Mouse (Mus musculus) hematopoietic stem cell, adult 5-6 weeks (primary cell): Measurements from ENCODE around the gene Tor4a. TPM values are rescaled to one million over a fixed set of nuclear protein-coding genes. Genes with fewer than 3 reads are reported as not detected.
A peak's percentile ranks its signal among the peaks of the same experiment; 100 is the strongest.

Experiments used
- ATAC-seq, 2 experiments: fragments of 125-278 bp in 1 of 2; replicated peaks in 1 of 2; 2 replicates each; pipeline ENCODE4 v1.8.0; 2016 to 2017; ENCODE audit warnings: inconsistent platforms in 2 of 2, mild to moderate bottlenecking in 2 of 2, moderate number of reproducible peaks in 2 of 2, low read depth in 1 of 2, moderate TSS enrichment in 1 of 2; ENCODE audit not compliant: low FRiP score in 2 of 2, poor library complexity in 2 of 2, severe bottlenecking in 2 of 2, insufficient read depth in 1 of 2, low TSS enrichment in 1 of 2
- total RNA-seq: library from RNA; stranded (forward); fragments of 172-1452, 232-1000 nt; gene quantifications from 2 replicates; pipeline ENCODE4 v1.2.3, GENCODE M21; 2017

Gene Tor4a
- total RNA-seq, 1 experiment from 2014 or later, result 30.0 TPM

GRCm38 (mm10) chr2:25197946-25198345, 1.3 kb upstream of the Tor4a start:
- no peak for ATAC-seq

GRCm38 (mm10) chr2:25197191-25197590, 505 bp upstream of the Tor4a start:
- no peak for ATAC-seq

DNA sequence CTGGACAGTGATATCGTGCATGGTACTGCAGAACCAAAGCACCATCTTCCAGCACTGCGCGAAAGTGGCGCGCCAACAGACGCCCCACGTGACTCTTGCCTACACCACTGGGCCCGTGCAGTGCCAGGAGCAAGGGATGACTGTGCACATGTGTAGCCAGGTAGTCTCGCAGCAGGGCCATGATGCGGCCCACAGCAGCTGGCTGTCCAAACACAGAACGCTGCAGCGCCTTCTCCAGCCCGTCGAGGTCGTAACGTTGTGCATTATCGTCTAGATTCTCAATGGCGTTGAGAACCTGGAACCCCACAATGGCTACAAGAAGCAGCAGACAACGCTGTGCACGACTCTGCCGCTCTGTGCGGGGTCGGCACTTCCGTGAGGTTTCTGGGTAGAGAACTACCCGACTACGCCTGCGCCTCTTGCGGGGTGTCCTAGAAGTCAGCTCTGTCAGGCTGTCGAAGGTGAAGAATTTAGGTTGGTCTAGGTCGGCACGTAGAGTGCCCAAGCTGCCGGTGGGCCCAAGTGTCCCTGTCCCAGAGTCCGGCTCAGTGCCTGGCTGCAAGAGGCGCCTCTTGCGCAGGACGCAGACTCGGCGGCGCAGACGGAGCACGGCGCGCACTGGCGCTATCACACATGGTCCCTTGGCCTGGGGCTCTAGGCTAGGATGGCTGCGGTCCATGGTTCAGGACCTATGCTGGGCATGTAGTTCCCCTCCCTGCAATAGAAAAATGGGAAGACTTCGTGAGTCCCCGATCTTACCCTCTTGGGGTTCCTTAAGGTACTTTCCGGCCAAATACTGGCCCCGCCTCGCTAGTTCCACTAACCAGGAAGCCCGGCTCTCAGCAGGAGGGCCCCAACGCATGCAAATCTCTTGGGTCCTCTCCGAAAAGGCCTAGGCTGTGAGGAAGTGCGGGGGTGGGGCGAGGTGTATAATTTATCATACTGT, 1.2 kb downstream of the Tor4a start:
- ATAC-seq, result peak in 1 of 2 experiments; percentile 20; a peak in 2 of 4 replicates

DNA sequence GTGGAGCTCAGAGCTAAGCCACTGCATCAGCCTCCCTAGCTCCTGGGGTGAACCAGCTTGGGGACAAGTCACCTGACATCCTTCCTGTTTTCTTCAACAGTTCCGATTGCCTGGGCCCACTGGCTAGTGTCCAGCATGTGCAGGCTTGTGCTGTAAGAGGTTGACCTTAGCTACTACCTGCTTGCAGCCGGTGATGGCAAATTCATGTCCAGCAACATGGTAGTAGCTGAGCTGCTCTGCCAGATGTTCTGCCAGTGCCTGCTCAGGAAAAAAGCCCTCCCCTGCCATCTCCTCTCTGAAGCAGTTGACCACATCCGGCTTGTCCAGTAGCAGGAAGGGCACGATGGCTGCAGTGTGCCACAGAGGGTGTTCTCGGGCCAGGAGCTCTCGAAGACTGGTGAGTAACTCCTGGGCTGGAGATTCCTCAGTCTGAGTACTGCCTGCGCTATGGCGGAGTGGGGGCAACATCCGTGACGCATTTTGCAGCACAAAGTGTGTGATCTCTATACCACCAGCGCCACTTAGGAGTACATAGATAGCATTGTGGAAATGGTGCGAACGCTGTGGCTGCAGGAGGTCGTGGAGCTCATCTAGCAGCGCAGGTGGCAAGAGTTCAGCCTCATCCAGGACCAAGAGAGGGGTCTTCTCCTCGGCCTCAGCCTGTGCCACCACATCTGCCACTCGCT, 2.1 kb downstream of the Tor4a start:
- ATAC-seq, result peak in 1 of 2 experiments; percentile 21; a peak in 1 of 4 replicates

DNA sequence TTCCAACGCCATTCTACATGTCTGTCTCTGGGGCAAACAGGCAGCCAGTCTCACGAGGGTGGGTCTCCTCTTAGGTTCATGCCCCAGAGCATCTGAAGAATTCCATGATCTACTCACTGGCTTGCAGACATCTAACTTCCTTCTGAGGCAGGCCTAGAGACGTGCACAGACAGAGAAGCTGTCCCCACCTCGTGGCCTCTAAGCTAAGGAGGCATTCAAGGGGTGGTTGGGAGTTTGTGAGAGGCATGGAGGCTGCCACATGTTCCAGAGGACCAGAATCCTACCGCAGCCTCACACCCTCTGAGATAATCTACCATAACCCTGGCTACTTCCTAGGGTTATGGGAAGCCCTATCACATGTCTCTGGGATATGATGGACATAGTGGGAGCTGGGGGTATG, 2.7 kb downstream of the Tor4a start:
- no peak for ATAC-seq

- peak; percentile 25 to 33 for ATAC-seq
Observed at GRCm38 (mm10) chr2:25193330-25193770, 3.3 kb downstream of the Tor4a start.

DNA sequence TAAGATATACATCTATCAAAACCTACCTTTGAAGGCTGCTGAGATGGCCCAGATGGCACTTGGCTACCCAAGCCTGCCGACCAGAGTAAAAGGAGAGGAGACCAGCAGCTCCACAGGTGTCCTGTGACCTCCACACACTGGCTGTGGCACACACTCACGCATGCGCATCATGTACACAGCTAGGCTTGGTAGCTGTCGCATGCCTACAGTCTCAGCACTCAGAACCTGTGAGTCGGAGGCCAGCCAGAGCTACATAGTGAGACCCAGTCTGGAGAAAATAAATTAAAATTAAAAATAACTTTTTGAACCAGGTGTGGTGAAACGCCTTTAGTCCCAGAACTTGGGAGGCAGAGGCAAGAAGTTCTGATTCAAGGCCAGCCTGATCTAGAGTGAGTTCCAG, 8.8 kb downstream of the Tor4a start:
- no peak for ATAC-seq

- peak in 1 of 2 experiments; percentile 3; a peak in 1 of 4 replicates for ATAC-seq
Observed at GRCm38 (mm10) chr2:25186575-25186930, 10.1 kb downstream of the Tor4a start.

GRCm38 (mm10) chr2:25185625-25186574, 10.8 kb downstream of the Tor4a start:
- ATAC-seq, result peak; percentile 18 to 25; a peak in 2 of 4 replicates

- no peak for ATAC-seq
Observed at GRCm38 (mm10) chr2:25184496-25184895, 12.2 kb downstream of the Tor4a start.

GRCm38 (mm10) chr2:25183336-25183735, 13.3 kb downstream of the Tor4a start:
- ATAC-seq, result no peak

DNA sequence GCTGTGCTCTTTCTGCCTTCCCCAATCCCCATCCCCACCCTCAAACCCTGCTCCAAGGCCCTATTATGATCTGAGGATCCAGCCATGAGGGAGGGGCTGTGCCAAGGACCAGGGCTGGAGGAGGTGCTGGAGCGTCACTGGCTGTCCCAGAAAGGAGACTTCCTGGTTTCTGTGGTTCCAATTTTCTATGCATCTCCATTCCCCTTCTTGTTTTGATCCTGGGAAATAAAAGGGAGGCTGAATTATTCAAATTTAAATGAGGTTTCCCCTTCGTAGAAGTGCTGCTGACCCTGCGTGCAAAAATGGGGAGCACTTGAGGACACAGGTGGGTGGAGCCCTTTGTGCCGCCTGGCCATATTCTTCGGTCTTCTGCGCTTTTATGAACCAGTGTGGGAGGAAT, 14.0 kb downstream of the Tor4a start:
- no peak for ATAC-seq

DNA sequence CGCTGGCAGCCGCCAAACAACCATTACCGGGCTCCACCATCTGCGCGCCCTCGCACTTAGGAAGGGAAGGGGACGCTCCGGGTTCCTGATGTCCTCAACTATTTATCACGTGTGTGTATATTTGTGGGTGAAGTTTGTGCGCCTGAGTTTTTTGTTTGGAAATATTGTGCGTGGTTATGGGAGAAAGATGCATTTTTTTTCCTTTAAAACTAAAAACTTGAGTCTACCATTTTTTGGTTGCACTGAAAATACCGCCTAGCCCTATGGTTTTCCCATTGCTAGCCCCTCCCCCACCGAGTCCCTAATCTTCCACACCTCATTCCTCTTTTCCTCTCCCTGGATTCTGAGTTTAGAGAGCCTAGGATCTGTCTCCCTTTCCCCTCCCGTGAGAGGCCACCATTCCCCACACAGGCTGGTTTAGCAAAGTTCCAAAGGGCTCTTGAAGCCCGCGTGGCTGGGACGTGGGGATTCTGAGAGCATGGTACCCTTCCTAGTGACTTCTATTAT, 14.7 kb downstream of the Tor4a start:
- no peak for ATAC-seq

DNA sequence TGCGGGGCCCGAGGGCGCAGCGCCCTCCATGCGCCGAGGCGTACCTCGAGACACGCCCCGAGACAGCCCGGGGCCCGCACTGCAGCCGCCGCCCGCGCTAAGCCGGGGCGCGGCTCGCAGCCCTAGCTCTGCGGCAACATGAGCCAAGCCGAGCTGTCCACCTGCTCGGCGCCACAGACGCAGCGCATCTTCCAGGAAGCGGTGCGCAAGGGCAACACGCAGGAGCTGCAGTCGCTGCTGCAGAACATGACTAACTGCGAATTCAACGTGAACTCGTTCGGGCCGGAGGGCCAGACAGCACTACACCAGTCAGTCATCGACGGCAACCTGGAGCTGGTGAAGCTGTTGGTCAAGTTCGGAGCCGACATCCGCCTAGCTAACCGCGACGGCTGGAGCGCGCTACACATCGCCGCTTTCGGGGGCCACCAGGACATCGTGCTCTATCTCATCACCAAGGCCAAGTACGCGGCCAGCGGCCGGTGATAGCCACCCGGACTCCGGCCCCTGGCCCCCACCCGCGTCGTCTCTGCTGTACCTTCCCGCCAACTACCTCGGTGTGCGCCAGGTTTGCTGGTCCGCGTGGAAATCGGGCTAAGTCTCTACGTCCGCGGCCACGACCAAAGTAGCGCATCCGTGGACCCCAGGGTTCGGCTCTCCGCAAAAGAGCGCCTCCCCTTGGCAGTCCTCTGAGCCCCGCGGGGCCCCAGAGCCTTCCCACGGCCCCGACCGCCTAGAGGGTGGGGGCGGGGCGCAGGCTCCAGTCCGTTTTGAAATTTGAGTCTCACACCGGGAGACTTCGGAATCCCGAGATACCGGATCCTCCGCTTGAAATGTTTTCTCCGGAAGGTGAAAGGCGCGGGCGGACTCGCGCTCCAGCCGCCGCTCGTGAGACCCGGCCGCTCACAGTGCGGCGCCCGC, 15.5 kb downstream of the Tor4a start:
- ATAC-seq, result no peak

DNA sequence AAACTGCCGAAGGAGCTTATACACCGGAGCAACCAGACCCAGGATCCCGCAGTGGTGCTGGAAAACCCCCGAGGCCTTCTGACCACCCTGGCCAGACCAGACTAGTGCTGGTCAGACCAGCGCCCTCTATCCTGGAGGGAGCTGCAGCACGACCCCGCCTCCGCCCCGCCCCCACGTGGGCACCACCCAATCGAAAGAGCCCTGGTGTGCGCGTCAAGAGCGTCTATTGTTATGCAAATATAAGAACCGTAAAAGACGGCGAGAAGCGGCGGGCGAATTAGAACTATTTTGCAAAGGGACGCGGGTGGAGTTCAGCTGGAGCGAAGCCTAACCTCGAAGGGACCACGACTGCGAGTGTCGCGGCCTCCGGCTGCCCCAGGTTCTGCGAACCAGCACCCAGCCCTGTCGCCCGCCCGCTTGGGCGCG, 16.2 kb downstream of the Tor4a start, which contains the start of gene Nrarp:
Gene Nrarp (plus strand): TSS at position 281 of the 426 bp plus-strand sequence.
- peak; percentile 78 to 88 for ATAC-seq

DNA sequence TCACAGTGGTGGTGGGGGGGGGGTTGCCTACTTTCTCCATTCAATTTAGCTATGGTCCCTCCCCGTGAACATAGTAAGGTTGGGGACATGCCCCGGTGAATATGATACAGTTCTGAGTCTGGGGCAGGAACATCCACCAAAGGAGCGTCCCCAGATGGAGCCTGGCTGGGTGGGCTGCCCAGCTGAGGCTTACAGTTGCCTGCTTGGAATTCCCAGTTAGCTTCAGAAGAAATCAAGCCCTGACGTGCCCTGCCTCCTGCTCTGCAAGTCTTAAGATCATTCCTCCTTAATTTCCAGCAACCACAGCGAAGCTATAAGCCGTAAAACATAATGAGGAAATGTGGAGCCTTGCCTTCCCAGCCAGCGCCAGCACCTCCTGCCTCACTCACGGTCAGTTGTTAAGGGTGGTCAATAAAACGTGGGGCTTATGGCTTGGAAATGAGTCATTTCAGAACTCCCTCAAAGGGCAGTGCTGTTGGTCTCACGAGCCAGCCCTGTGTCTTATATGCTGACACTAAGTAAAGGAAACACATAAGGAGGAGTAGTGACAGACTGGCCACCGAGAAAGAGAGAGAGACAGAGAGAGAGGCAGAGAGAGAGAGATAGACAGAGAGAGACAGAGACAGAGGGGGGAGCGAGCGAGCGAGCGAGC, 17.0 kb downstream of the Tor4a start:
- no peak for ATAC-seq
